Mouse (Mus musculus) forebrain, embryonic 14.5 days (tissue): ENCODE data around the gene Dlg2. TPM values are rescaled to one million over a fixed set of nuclear protein-coding genes. Genes with fewer than 3 reads are reported as not detected.

ENCODE experiments used
- ATAC-seq: fragments of 200-750 bp; cut with Nextera tagmentation; 2 replicates; pipeline ENCODE4 v1.8.0; 2017; ENCODE audit warnings: mild to moderate bottlenecking, moderate library complexity
- DNase-seq: peaks from one replicate; pipeline ENCODE4 v3.0.0-alpha.2; 2015; ENCODE audit warnings: low spot score
- H3K27ac ChIP-seq: fragments of 300-500 bp; sonication (generic); 2 replicates; pipeline ENCODE4 v1.5.1; 2014; ENCODE audit warnings: low read depth, mild to moderate bottlenecking, control low read depth, low read length, moderate library complexity
- H3K27me3 ChIP-seq: fragments of 300-500 bp; sonication (generic); replicated peaks from 2 replicates; pipeline ENCODE4 v1.6.1; 2014; ENCODE audit warnings: low read length, control low read depth, mixed read lengths; ENCODE audit not compliant: control insufficient read depth, insufficient read depth
- H3K36me3 ChIP-seq: fragments of 300-500 bp; sonication (generic); 2 replicates; pipeline ENCODE4 v1.6.1; 2014; ENCODE audit warnings: low read length, control low read depth; ENCODE audit not compliant: control insufficient read depth, insufficient read depth
- H3K4me1 ChIP-seq: fragments of 300-500 bp; sonication (generic); 2 replicates; pipeline ENCODE4 v1.6.1; 2014; ENCODE audit warnings: antibody characterized with exemption, low read length, control low read depth; ENCODE audit not compliant: control insufficient read depth, insufficient read depth
- H3K4me2 ChIP-seq: fragments of 300-500 bp; sonication (generic); 2 replicates; pipeline ENCODE4 v1.6.1; 2014; ENCODE audit warnings: mild to moderate bottlenecking, control low read depth, low read length
- H3K4me3 ChIP-seq: fragments of 300-500 bp; sonication (generic); 2 replicates; pipeline ENCODE4 v1.5.1; 2014; ENCODE audit warnings: low read depth, low read length, control low read depth
- H3K9ac ChIP-seq: fragments of 300-500 bp; sonication (generic); 2 replicates; pipeline ENCODE4 v1.6.1; 2014; ENCODE audit warnings: mild to moderate bottlenecking, low read length, control low read depth, moderate library complexity
- H3K9me3 ChIP-seq: fragments of 300-500 bp; sonication (generic); replicated peaks from 2 replicates; pipeline ENCODE4 v1.6.1; 2016; ENCODE audit warnings: low read length, control low read depth, mixed read lengths; ENCODE audit not compliant: control insufficient read depth
- WGBS: fragments of 180-500 bp; shearing (Covaris S2); extraction: QIAGEN DNeasy Blood & Tissue Kit; methylation state at CpG from one replicate; pipeline ENCODE4 v1.1.7; 2014; 5-methylcytosine and 5-hydroxymethylcytosine counted together
- polyA plus RNA-seq: library from polyadenylated mRNA; unstranded; fragments of >200 nt; fragmentation: Nextera tagmentation; extraction: Ambion mirVana; gene quantifications from 2 replicates; pipeline ENCODE4 v1.2.1, GENCODE M21; 2014

The Dlg2 gene
- polyA plus RNA-seq, 1 experiment from 2014 or later, result 17.9 TPM

GRCm38 (mm10) chr7:91818004-91818403, 1341.5 kb downstream of the Dlg2 start:
- Histone ChIP-seq H3K9me3 (no peaks in the 10 kb centered on the region), H3K4me1 (no peaks in the 10 kb centered on the region), H3K36me3 (no peaks in the 10 kb centered on the region), H3K4me2 (no peak overlapping the region), H3K27me3 (no peaks in the 10 kb centered on the region), H3K9ac (no peak overlapping the region), H3K4me3 (no peak overlapping the region), H3K27ac (no peak overlapping the region)
- ATAC-seq, result no peak
- no peak for DNase-seq
- 83% methylated on average over 1 of the region's 1 CpGs for WGBS

- Histone ChIP-seq H3K27ac (no peak overlapping the region), H3K4me2 (no peak overlapping the region), H3K36me3 (no peaks in the 10 kb centered on the region), H3K9ac (no peak overlapping the region), H3K27me3 (no peaks in the 10 kb centered on the region), H3K4me1 (no peaks in the 10 kb centered on the region), H3K9me3 (no peaks in the 10 kb centered on the region), H3K4me3 (no peak overlapping the region)
- no peak for ATAC-seq
- WGBS, result 85% methylated on average over 5 of the region's 5 CpGs
- no peak for DNase-seq
Measured at GRCm38 (mm10) chr7:91832207-91832606, 1355.7 kb downstream of the Dlg2 start.

GRCm38 (mm10) chr7:91845723-91846122, 1369.3 kb downstream of the Dlg2 start:
- DNase-seq (no peak), ATAC-seq (no peak)
- Histone ChIP-seq H3K9me3 (no peaks in the 10 kb centered on the region), H3K4me2 (no peak overlapping the region), H3K4me3 (no peak overlapping the region), H3K36me3 (no peaks in the 10 kb centered on the region), H3K27me3 (no peaks in the 10 kb centered on the region), H3K9ac (no peak overlapping the region), H3K27ac (no peak overlapping the region), H3K4me1 (no peaks in the 10 kb centered on the region)
- WGBS, result 50% methylated on average over 1 of the region's 1 CpGs

DNA sequence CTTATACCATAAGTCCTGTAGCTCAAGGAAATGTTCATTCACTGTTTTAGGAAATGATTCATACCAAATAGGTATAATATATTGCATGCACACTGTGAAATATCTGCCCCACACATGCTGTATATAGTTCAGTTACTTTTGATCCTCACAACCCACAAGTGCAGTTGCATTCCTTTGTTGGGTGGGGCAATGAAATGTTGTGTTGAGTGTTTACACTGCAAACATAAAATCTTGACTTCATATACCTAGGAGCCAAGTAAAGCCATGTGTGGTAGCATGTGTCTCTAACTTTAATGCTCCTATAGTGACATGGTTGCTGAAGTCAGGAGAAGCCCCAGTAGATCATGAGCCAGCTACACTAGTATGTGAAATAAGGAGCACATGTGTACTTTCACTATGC, 1372.9 kb downstream of the Dlg2 start:
- Histone ChIP-seq H3K4me3 (no peak overlapping the region), H3K4me1 (no peaks in the 10 kb centered on the region), H3K27ac (no peak overlapping the region), H3K4me2 (no peak overlapping the region), H3K9me3 (no peaks in the 10 kb centered on the region), H3K9ac (no peak overlapping the region), H3K27me3 (no peaks in the 10 kb centered on the region), H3K36me3 (no peaks in the 10 kb centered on the region)
- ATAC-seq, result no peak
- DNase-seq, result no peak

- H3K9ac ChIP-seq, result no peak overlapping the region
- H3K27ac ChIP-seq, result no peak overlapping the region
- WGBS, result 57% methylated on average over 4 of the region's 4 CpGs
- no peaks in the 10 kb centered on the region for H3K36me3 ChIP-seq
- ATAC-seq (no peak), DNase-seq (no peak)
- no peaks in the 10 kb centered on the region for H3K4me1 ChIP-seq
- H3K4me2 ChIP-seq, result no peak overlapping the region
- H3K4me3 ChIP-seq, result no peak overlapping the region
- no peaks in the 10 kb centered on the region for H3K9me3 ChIP-seq
- no peaks in the 10 kb centered on the region for H3K27me3 ChIP-seq
Measured at GRCm38 (mm10) chr7:91853653-91854052, 1377.2 kb downstream of the Dlg2 start.

DNA sequence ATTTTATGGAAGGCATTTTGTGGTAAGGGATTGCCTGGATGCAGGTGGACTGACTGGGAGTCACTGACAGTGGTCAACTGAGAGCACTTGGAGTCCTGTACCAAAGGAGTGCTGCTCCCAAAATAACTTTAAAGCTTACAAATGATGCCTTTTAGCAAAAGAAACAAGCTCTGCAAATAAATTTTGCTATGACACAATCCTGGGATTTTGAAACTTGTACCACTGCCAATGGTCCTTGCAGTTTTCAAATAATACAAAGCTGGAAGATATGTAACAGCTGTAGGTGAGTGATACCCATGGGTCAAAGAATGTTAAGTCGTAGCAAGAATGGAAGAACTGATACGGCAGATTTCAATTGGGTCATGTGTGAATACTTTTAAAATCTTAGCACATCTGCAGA, 1380.5 kb downstream of the Dlg2 start:
- H3K9me3 ChIP-seq, result no peaks in the 10 kb centered on the region
- 94% methylated on average over 2 of the region's 2 CpGs for WGBS
- ATAC-seq (no peak), DNase-seq (no peak)
- H3K27ac ChIP-seq, result no peak overlapping the region
- H3K27me3 ChIP-seq, result no peaks in the 10 kb centered on the region
- H3K9ac ChIP-seq, result no peak overlapping the region
- no peaks in the 10 kb centered on the region for H3K4me1 ChIP-seq
- H3K4me3 ChIP-seq, result no peak overlapping the region
- H3K4me2 ChIP-seq, result no peak overlapping the region
- no peaks in the 10 kb centered on the region for H3K36me3 ChIP-seq

GRCm38 (mm10) chr7:91862806-91863531, 1386.5 kb downstream of the Dlg2 start:
- ATAC-seq (peak; percentile 88), DNase-seq (peak; percentile 56)
- Histone ChIP-seq H3K9ac (no peak overlapping the region), H3K4me3 (no peak overlapping the region), H3K27me3 (no peaks in the 10 kb centered on the region), H3K4me1 (no peaks in the 10 kb centered on the region), H3K36me3 (no peaks in the 10 kb centered on the region), H3K27ac (no peak overlapping the region), H3K4me2 (no peak overlapping the region), H3K9me3 (no peaks in the 10 kb centered on the region)
- 64% methylated on average over 5 of the region's 5 CpGs for WGBS

DNA sequence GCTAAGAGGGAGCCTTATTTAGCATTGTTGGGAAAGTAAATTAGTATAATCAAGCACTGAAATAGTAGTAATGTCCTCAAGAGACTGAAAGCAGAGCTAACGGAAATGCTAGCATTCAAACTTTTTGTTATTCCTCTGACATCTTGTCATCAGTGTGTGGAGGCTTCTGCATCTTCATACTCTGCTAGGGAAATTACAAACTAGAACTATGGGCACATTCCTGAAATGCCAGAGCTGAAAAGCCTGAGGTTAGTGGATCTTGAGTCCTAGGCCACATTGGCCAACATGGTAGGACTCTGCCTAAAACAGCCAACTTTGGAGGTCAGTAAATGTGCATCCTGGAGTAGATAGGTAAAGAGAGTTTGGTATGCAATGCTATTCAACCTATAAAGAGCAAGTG, 1392.4 kb downstream of the Dlg2 start:
- no peak overlapping the region for H3K4me3 ChIP-seq
- H3K27ac ChIP-seq, result no peak overlapping the region
- H3K9me3 ChIP-seq, result no peaks in the 10 kb centered on the region
- no peaks in the 10 kb centered on the region for H3K36me3 ChIP-seq
- H3K4me1 ChIP-seq, result no peaks in the 10 kb centered on the region
- DNase-seq, result no peak
- no peak overlapping the region for H3K4me2 ChIP-seq
- WGBS, result 64% methylated on average over 1 of the region's 1 CpGs
- no peak for ATAC-seq
- no peak overlapping the region for H3K9ac ChIP-seq
- H3K27me3 ChIP-seq, result no peaks in the 10 kb centered on the region

- H3K27ac ChIP-seq, result no peak overlapping the region
- H3K9ac ChIP-seq, result no peak overlapping the region
- no peak overlapping the region for H3K4me3 ChIP-seq
- H3K4me2 ChIP-seq, result no peak overlapping the region
- no peaks in the 10 kb centered on the region for H3K36me3 ChIP-seq
- H3K4me1 ChIP-seq, result no peaks in the 10 kb centered on the region
- no peaks in the 10 kb centered on the region for H3K9me3 ChIP-seq
- no peak for ATAC-seq
- WGBS, result 33% methylated on average over 1 of the region's 1 CpGs
- no peaks in the 10 kb centered on the region for H3K27me3 ChIP-seq
- peak; percentile 20 for DNase-seq
Measured at GRCm38 (mm10) chr7:91876831-91877230, 1400.4 kb downstream of the Dlg2 start.
